Mouse (Mus musculus) liver, adult 2 months (tissue): ENCODE data around the gene Cers5. TPM values are rescaled to one million over a fixed set of nuclear protein-coding genes. Genes with fewer than 3 reads are reported as not detected.

Experiments
- DNase-seq: peaks from one replicate; pipeline ENCODE4 v3.0.0-alpha.2; 2011; ENCODE audit warnings: low read depth, low spot score; ENCODE audit errors: extremely low read depth
- H3K27ac ChIP-seq: fragments of 200-500 bp; replicated peaks from 2 replicates; pipeline ENCODE4 v1.5.1; 2012; ENCODE audit warnings: low read depth, mild to moderate bottlenecking, control low read depth, inconsistent platforms, low read length; ENCODE audit not compliant: insufficient read depth
- H3K27me3 ChIP-seq: fragments of 200-500 bp; 2 replicates; pipeline ENCODE4 v1.6.1; 2012; ENCODE audit warnings: mild to moderate bottlenecking, moderate library complexity, low read length, inconsistent platforms; ENCODE audit not compliant: control insufficient read depth, insufficient read depth
- H3K36me3 ChIP-seq: fragments of 200-500 bp; 2 replicates; pipeline ENCODE4 v1.6.1; 2012; ENCODE audit warnings: low read length, inconsistent platforms; ENCODE audit not compliant: control insufficient read depth, insufficient read depth
- H3K4me1 ChIP-seq: fragments of 200-500 bp; 2 replicates; pipeline ENCODE4 v1.6.1; 2011; ENCODE audit warnings: low read length; ENCODE audit not compliant: control insufficient read depth, insufficient read depth
- H3K4me3 ChIP-seq: fragments of 200-500 bp; 2 replicates; pipeline ENCODE4 v1.5.1; 2011; ENCODE audit warnings: low read depth, mild to moderate bottlenecking, control low read depth, low read length, moderate library complexity; ENCODE audit not compliant: insufficient read depth
- H3K79me2 ChIP-seq: fragments of 200-500 bp; 2 replicates; pipeline ENCODE4 v1.6.1; 2012; ENCODE audit warnings: inconsistent platforms, mild to moderate bottlenecking, low read length, moderate library complexity; ENCODE audit not compliant: control insufficient read depth, insufficient read depth
- H3K9ac ChIP-seq: fragments of 200-500 bp; 2 replicates; pipeline ENCODE4 v1.6.1; 2012; ENCODE audit warnings: low read depth, mild to moderate bottlenecking, control low read depth, inconsistent platforms, low read length
- CTCF ChIP-seq: fragments of 200-500 bp; IDR thresholded peaks from 2 replicates; pipeline ENCODE4 v1.5.1; 2011; ENCODE audit warnings: low read depth, low read length, control low read depth
- POLR2A ChIP-seq: fragments of 200-500 bp; IDR thresholded peaks from 2 replicates; pipeline ENCODE4 v1.6.1; 2011; ENCODE audit warnings: low read length, control low read depth; ENCODE audit not compliant: insufficient read depth; ENCODE audit errors: extremely low read depth
- WGBS: fragments of 180-500 bp; shearing (Covaris S2); methylation state at CpG from one replicate; pipeline ENCODE4 v1.1.7; 2018; 5-methylcytosine and 5-hydroxymethylcytosine counted together
- polyA plus RNA-seq: library from polyadenylated mRNA; depleted of rRNA; stranded (reverse); fragments of >200 nt; gene quantifications from 2 replicates; pipeline ENCODE4 v1.2.3, GENCODE M21; 2012
- total RNA-seq: library from RNA; depleted of rRNA; stranded (reverse); fragments of >200 nt; gene quantifications from 2 replicates; pipeline ENCODE4 v1.2.3, GENCODE M21; 2014

The Cers5 gene
- total and polyA plus RNA-seq, 2 experiments: 2.0 to 3.2 TPM

GRCm38 (mm10) chr15:99715982-99716746 is 56.5 kb downstream of the Cers5 start:
- no peaks in the 10 kb centered on the region; the same call in 1 of the 2 replicates for H3K36me3 ChIP-seq
- H3K27me3 ChIP-seq: no peaks in the 10 kb centered on the region
- H3K9ac ChIP-seq: peak overlapping the region; percentile 16; the same call in 1 of the 2 replicates
- H3K4me3 ChIP-seq: no peak overlapping the region
- peak overlapping the region; percentile 87 for H3K27ac ChIP-seq
- no peak for TF ChIP-seq POLR2A
- DNase-seq: peak; percentile 90
- H3K79me2 ChIP-seq: peaks cover 3% of the 10 kb centered on the region; the same call in 1 of the 2 replicates
- 15% methylated on average over 11 of the region's 11 CpGs for WGBS
- H3K4me1 ChIP-seq: peaks cover 44% of the 10 kb centered on the region

- 15% methylated on average over 13 of the region's 13 CpGs for WGBS
- TF ChIP-seq POLR2A (no peak), CTCF (no peak)
- peaks cover 49% of the 10 kb centered on the region for H3K4me1 ChIP-seq
- H3K27me3 ChIP-seq: no peaks in the 10 kb centered on the region
- peaks cover 3% of the 10 kb centered on the region; the same call in 1 of the 2 replicates for H3K79me2 ChIP-seq
- H3K9ac ChIP-seq: no peak overlapping the region
- no peaks in the 10 kb centered on the region; the same call in 1 of the 2 replicates for H3K36me3 ChIP-seq
- H3K4me3 ChIP-seq: no peak overlapping the region
- peak overlapping the region; percentile 87 for H3K27ac ChIP-seq
- DNase-seq: no peak
Measured at GRCm38 (mm10) chr15:99715361-99715865, 57.3 kb downstream of the Cers5 start.

GRCm38 (mm10) chr15:99714858-99715257 is 57.8 kb downstream of the Cers5 start:
- Histone ChIP-seq H3K27ac (peak overlapping the region; percentile 87; the same call in 1 of the 2 replicates), H3K9ac (no peak overlapping the region), H3K27me3 (no peaks in the 10 kb centered on the region), H3K36me3 (no peaks in the 10 kb centered on the region), H3K4me3 (no peak overlapping the region), H3K4me1 (peaks cover 49% of the 10 kb centered on the region), H3K79me2 (peaks cover 3% of the 10 kb centered on the region; the same call in 1 of the 2 replicates)
- DNase-seq: peak; percentile 68
- TF ChIP-seq POLR2A (no peak), CTCF (peak; percentile 96)
- 47% methylated on average over 7 of the region's 7 CpGs for WGBS

GRCm38 (mm10) chr15:99714206-99714605 is 58.5 kb downstream of the Cers5 start:
- H3K4me1 ChIP-seq: peaks cover 46% of the 10 kb centered on the region
- TF ChIP-seq POLR2A (no peak), CTCF (no peak)
- DNase-seq: no peak
- 81% methylated on average over 4 of the region's 4 CpGs for WGBS
- no peak overlapping the region for H3K27ac ChIP-seq
- no peaks in the 10 kb centered on the region for H3K27me3 ChIP-seq
- no peak overlapping the region for H3K4me3 ChIP-seq
- no peaks in the 10 kb centered on the region for H3K36me3 ChIP-seq
- H3K9ac ChIP-seq: no peak overlapping the region
- H3K79me2 ChIP-seq: peaks cover 3% of the 10 kb centered on the region; the same call in 1 of the 2 replicates

- H3K36me3 ChIP-seq: no peaks in the 10 kb centered on the region
Measured at GRCm38 (mm10) chr15:99713569-99713968, 59.1 kb downstream of the Cers5 start.

More at GRCm38 (mm10) chr15:99713569-99713968, 59.1 kb downstream of the Cers5 start:
- Histone ChIP-seq H3K9ac (no peak overlapping the region), H3K27ac (no peak overlapping the region), H3K4me3 (no peak overlapping the region), H3K79me2 (no peaks in the 10 kb centered on the region), H3K4me1 (peaks cover 44% of the 10 kb centered on the region), H3K27me3 (no peaks in the 10 kb centered on the region)
- TF ChIP-seq POLR2A: no peak
- WGBS: 80% methylated on average over 3 of the region's 3 CpGs
- no peak for DNase-seq
